Mouse (Mus musculus) erythroblast, embryonic 14.5 days (primary cell): ENCODE data around the gene Pole3. TPM values are rescaled to one million over a fixed set of nuclear protein-coding genes. Genes with fewer than 3 reads are reported as not detected.

Experiments used
- H3K27me3 ChIP-seq: 2 replicates; pipeline ENCODE4 v1.6.1; 2012; ENCODE audit warnings: inconsistent platforms; ENCODE audit not compliant: control insufficient read depth
- H3K36me3 ChIP-seq: 2 replicates; pipeline ENCODE4 v1.6.1; 2012; ENCODE audit warnings: mild to moderate bottlenecking, inconsistent platforms; ENCODE audit not compliant: control insufficient read depth
- H3K4me1 ChIP-seq: 2 replicates; pipeline ENCODE4 v1.6.1; 2012; ENCODE audit warnings: inconsistent platforms; ENCODE audit not compliant: control insufficient read depth
- H3K4me3 ChIP-seq: replicated peaks from 2 replicates; pipeline ENCODE3; 2012; ENCODE audit warnings: moderate library complexity, mild to moderate bottlenecking, inconsistent platforms
- H3K9me3 ChIP-seq: 2 replicates; pipeline ENCODE4 v1.6.1; 2012; ENCODE audit warnings: low read length, inconsistent platforms, mixed read lengths; ENCODE audit not compliant: control insufficient read depth
- GATA1 ChIP-seq: IDR thresholded peaks from 2 replicates; pipeline ENCODE4 v1.6.1; 2012; ENCODE audit warnings: low read length, inconsistent platforms, mixed read lengths
- TAL1 ChIP-seq: IDR thresholded peaks from 3 replicates; pipeline ENCODE4 v1.6.1; 2012; ENCODE audit warnings: low read length, inconsistent platforms, mixed read lengths
- polyA plus RNA-seq: library from polyadenylated mRNA; stranded (reverse); fragments of >175 nt; gene quantifications from 2 replicates; pipeline ENCODE4 v1.2.3, GENCODE M21; 2012

Gene Pole3
- polyA plus RNA-seq, 1 experiment, result 9.7 TPM

DNA sequence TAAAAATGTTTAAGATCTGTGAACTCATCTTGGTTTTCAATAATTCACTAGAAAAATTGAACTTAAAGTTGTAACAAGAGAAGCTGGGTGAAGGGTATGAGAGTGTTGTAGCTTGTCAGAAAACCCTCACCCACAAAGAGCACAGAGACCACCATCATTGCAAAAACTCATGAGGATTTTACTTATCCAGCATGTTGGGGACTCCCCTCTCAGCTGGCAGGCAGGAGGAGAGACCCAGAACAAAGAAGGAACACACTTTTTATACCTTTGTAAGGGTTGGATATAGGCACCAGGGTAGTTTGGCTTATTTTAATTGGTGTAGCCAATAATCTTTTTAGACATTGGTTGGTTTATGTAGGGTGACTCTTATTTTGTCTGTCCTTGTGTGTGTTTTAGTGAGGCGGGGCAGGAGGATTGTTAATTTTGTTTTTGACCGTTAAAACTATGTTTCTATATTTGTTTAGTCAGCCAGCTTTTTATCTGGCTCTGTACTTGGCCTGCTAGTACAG is 3.9 kb downstream of the Pole3 start:
- Histone ChIP-seq H3K4me3 (peak overlapping the region; percentile 65), H3K36me3 (peaks cover 64% of the 10 kb centered on the region), H3K9me3 (no peaks in the 10 kb centered on the region), H3K4me1 (peaks cover 75% of the 10 kb centered on the region), H3K27me3 (no peaks in the 10 kb centered on the region)
- TF ChIP-seq GATA1, result no peak

DNA sequence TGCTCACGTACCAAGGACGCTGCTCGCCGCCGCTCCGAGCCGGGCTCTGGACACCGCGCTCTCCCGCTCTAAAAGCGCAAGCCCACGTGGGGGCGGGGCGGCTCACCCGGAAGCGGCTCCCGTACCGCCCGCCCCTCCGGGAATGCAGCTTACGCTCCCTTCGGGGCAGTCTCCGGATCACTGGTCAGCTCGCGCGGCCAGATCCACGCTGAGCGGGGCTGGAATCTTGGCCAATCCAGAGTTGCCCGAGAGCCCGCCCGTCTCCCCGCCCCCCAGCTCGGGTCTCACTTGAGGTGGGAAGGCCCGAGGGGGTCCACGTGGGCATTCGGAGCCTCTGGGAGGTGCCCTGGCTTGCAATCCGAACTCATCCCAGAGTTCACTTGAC is 5.0 kb downstream of the Pole3 start, which contains the start of gene Alad:
Gene Alad, minus strand, starts transcription at position 70 of the 385 bp plus-strand sequence.
- TF ChIP-seq GATA1, result no peak
- TF ChIP-seq TAL1, result no peak
- Histone ChIP-seq H3K9me3 (no peaks in the 10 kb centered on the region), H3K36me3 (peaks cover 75% of the 10 kb centered on the region), H3K27me3 (no peaks in the 10 kb centered on the region), H3K4me3 (peak within 1 kb of the TSS; percentile 65), H3K4me1 (peaks cover 76% of the 10 kb centered on the region)

DNA sequence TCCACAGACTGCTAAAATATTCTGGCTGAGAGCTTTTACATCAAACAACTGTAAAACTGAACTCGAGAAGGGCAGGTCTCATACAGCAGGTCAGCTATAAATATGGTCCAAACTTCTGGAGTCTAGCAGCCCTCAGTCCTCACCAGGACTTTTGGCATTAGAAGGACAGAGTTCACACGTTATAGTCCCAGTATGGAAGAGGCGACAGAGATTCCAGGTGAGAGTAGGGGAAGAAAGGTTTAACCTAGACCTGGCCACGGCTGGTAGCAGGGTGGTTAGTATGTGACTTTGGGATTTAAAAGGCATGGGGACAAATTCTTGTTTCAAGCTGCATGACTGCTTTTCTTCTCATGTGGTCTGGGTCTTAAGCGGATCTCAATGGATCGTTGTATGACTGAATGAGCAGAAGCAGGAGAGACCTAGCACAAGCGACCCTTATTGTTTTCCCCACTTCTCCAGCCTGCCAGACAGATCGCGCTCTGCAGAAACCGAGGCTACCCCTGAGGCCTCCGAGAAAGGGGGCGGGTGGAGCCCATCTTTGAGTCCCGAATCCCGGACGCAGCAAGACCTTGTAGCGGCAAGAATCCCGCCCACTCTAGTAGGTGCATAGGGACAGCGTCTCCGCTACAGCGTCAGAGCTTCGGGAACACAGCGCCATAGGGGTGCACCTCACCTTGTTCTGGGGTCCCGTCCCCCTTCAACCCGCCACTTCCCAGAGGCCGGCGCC is 5.6 kb downstream of the Pole3 start:
- Histone ChIP-seq H3K36me3 (peaks cover 75% of the 10 kb centered on the region), H3K4me1 (peaks cover 74% of the 10 kb centered on the region)

DNA sequence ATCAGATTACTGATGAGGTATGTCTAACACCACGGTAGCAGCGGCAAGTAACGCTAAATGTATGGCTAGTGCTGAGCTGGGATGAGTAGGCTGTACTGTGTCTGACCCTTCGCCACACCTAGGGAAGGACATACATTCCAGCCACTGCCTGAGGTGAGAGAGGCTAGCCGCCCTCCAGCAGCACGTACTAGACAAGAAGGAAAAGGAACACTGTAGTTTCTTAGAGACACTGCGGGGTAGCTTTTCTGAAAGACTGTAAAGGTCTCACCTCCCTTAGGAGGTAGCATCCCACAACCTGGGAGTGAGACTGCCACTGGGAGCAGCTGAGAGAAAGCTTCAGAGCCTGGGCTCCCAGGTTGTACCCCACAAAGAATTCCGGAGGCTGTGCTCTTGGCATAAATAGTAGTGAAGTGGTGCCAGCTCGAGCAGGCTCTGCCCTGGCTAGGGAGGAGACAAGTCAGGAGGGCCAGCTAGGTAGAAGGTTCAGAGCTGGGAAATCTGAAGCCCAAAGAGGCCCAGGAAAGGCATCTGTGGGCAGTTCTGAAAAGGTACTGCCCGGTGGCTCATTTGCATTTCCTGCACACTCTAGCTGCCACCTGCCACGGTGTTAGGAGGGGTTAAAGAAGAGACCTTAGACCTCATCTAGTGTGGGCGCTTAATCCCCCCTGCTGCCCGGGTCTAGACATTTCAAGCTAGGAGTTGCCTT is 6.3 kb downstream of the Pole3 start:
- Histone ChIP-seq H3K36me3 (peaks cover 76% of the 10 kb centered on the region), H3K27me3 (no peaks in the 10 kb centered on the region), H3K4me1 (peaks cover 74% of the 10 kb centered on the region), H3K9me3 (no peaks in the 10 kb centered on the region), H3K4me3 (peak overlapping the region; percentile 65)
- TF ChIP-seq GATA1 (no peak), TAL1 (no peak)

More for the DNA sequence above, 5.6 kb downstream of the Pole3 start:
- Histone ChIP-seq H3K4me3 (peak overlapping the region; percentile 65), H3K27me3 (no peaks in the 10 kb centered on the region), H3K9me3 (no peaks in the 10 kb centered on the region)
- TF ChIP-seq TAL1 (no peak), GATA1 (no peak)

DNA sequence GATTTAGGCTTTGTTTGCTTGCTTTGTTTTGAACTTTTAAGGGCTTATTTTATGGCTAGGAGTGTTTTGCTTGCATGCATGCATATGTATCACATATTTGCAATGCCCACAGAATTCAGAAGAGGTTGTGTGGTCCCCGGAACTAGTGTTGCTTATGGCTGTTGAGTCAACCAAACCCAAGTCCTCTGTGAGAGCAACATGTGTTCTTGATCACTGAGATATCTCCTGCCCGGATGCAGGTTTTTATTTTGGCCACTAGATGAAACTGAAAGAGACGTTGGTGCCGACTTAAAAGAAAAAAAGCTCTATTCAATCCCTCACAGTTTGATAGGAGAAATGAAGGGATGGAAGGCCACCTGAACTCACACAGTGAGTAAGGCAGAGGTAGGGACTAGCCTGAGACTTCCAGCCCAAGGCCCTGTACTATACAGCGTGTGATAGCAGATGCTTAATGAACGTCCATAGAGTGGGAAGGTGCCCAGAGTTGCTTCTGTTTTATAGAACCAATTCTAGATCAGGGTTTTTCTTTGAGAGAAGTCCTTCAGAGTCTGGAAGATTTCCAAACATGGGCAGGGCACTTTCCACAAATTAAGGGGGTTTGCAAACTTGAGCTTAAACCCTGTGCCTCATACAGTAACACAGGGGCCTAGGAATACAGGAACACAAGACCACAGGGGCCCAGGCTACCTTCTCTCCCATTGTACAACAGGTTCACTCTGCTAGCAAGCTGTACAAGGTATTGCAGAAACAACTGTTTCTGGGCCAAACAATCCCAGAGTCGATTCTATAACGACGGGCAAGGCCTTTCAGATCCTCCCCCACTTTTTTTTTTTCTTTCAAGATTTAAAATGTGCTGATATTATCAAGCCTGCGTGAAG is 7.1 kb downstream of the Pole3 start:
- Histone ChIP-seq H3K9me3 (no peaks in the 10 kb centered on the region), H3K27me3 (no peaks in the 10 kb centered on the region), H3K36me3 (peaks cover 76% of the 10 kb centered on the region), H3K4me3 (peak overlapping the region; percentile 65), H3K4me1 (peaks cover 74% of the 10 kb centered on the region)
- no peak for TF ChIP-seq TAL1
- 0 out of 2 replicates have a peak, but pooled peaks have one; percentile 9 for TF ChIP-seq GATA1

DNA sequence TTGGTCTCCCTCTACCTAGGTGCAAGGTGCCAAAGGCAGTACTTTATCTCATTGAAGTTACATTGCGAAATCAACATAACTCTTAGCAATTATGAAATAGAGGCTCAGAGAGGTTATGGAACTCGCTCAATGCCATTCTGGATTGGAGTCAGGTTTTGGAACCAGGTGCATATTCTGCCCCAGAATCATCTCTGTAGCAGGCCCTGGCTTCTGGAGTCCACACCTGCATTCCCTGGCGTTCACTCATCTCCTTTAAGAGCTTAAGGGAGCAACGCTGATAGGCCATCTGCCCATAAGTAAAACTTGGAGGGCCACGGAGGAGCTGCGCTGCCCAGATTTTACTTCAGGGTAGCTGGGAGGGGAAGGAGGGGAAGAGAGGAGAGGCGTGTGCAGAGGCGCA is 7.8 kb downstream of the Pole3 start:
- H3K36me3 ChIP-seq, result peaks cover 76% of the 10 kb centered on the region
- H3K27me3 ChIP-seq, result no peaks in the 10 kb centered on the region
- peaks cover 74% of the 10 kb centered on the region for H3K4me1 ChIP-seq
- H3K4me3 ChIP-seq, result peak overlapping the region; percentile 65
- no peaks in the 10 kb centered on the region for H3K9me3 ChIP-seq
- TF ChIP-seq GATA1 (no peak), TAL1 (no peak)

DNA sequence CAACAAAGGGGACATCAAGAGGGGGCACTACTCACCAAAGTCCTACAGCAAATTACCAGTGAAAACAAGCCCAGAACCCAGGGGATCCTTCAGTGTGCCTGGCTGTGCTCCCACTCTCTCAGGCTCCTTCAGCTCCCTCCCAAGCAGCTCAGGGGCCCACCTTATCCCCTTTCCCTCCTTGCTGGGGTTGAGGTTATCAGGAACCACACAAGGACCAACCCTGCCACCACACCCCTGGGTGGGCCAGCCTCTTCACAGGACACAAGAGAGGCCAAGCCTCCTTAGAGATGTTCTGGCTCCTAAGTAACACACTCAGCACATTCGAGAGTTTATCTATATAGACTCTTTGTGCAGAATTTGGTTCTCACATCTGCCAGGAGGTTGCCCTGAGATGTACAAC is 8.3 kb downstream of the Pole3 start:
- TF ChIP-seq TAL1 (peak; percentile 99), GATA1 (peak; percentile 99)
- Histone ChIP-seq H3K27me3 (no peaks in the 10 kb centered on the region), H3K36me3 (peaks cover 76% of the 10 kb centered on the region)

DNA sequence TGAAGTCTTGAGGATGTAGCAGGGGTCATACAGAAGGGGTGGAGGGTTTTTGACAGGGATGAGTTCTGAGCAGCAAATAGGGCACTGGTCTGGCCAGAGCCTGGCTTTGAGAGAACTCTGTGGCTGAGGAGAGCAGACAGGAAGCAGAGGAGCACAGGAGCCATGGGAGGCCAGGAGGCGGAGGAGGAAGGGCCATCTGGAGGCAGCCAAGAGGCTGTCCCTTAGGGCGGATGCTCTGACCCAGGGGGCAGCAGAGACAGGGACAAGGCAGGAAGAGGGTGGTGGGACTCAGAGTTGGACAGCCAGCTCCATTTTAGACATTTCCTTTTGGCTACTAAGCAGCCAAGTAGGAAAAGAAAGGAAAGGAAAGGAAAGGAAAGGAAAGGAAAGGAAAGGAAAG is 8.8 kb downstream of the Pole3 start:
- TF ChIP-seq GATA1, result no peak
- TF ChIP-seq TAL1, result no peak

More for the DNA sequence above, 8.3 kb downstream of the Pole3 start:
- H3K4me1 ChIP-seq, result peaks cover 75% of the 10 kb centered on the region
- no peaks in the 10 kb centered on the region for H3K9me3 ChIP-seq
- H3K4me3 ChIP-seq, result peak overlapping the region; percentile 65

More for the DNA sequence above, 8.8 kb downstream of the Pole3 start:
- peak overlapping the region; percentile 65 for H3K4me3 ChIP-seq
- H3K9me3 ChIP-seq, result no peaks in the 10 kb centered on the region
- peaks cover 76% of the 10 kb centered on the region for H3K4me1 ChIP-seq
- no peaks in the 10 kb centered on the region for H3K27me3 ChIP-seq
- peaks cover 78% of the 10 kb centered on the region for H3K36me3 ChIP-seq
